Mouse (Mus musculus): ENCODE results near the gene Gapdh.

GRCm38 (mm10) chr6:125193390-125193789 lies 27.1 kb upstream of the Gapdh start:
- TF ChIP-seq POLR2A (IDR thresholded peaks at IDR 0.05; ENCODE audit: extremely low read depth, insufficient read depth, low read length) (no peak), CTCF (IDR thresholded peaks at IDR 0.05; ENCODE audit: low read depth, low read length) (no peak)

Data from liver, adult 2 months (tissue).